Mouse (Mus musculus) myocyte (in vitro differentiated cells): ENCODE measurements around the gene Camk2d. TPM values are rescaled to one million over a fixed set of nuclear protein-coding genes. Genes with fewer than 3 reads are reported as not detected.

Experiments
- H3K27me3 ChIP-seq: one replicate; pipeline ENCODE4 v1.6.1; 2011; ENCODE audit not compliant: control insufficient read depth, insufficient read depth, insufficient read length
- H3K36me3 ChIP-seq: one replicate; pipeline ENCODE4 v1.6.1; 2011; ENCODE audit not compliant: control insufficient read depth, insufficient read depth
- H3K4me2 ChIP-seq: one replicate; pipeline ENCODE4 v1.6.1; 2011; ENCODE audit warnings: low read depth, control low read depth
- H3K4me3 ChIP-seq: one replicate; pipeline ENCODE4 v1.5.1; 2011; ENCODE audit warnings: mild to moderate bottlenecking, control low read depth, moderate library complexity
- H3K79me2 ChIP-seq: one replicate; pipeline ENCODE4 v1.6.1; 2011; ENCODE audit not compliant: control insufficient read depth, insufficient read depth
- H3ac ChIP-seq: one replicate; pipeline ENCODE4 v1.6.1; 2011; ENCODE audit not compliant: control insufficient read depth, insufficient read length
- CEBPB ChIP-seq: IDR thresholded peaks from 2 replicates; pipeline ENCODE4 v1.6.1; 2011; ENCODE audit warnings: mild to moderate bottlenecking, moderate library complexity; ENCODE audit not compliant: poor library complexity, insufficient read depth, severe bottlenecking
- E2F4 ChIP-seq: IDR thresholded peaks from one replicate; pipeline ENCODE4 v1.6.1; 2011; ENCODE audit warnings: mild to moderate bottlenecking, control low read depth, moderate library complexity; ENCODE audit not compliant: insufficient read depth
- MAX ChIP-seq: IDR thresholded peaks from one replicate; pipeline ENCODE4 v1.6.1; 2011; ENCODE audit warnings: low read depth, mild to moderate bottlenecking, control low read depth
- MYOD1 ChIP-seq, 3 experiments: IDR thresholded peaks; one replicate each; pipeline ENCODE4 v1.6.1; 2011; ENCODE audit warnings: control low read depth in 2 of 3, low read depth in 2 of 3, mild to moderate bottlenecking in 2 of 3, moderate library complexity in 1 of 3; ENCODE audit not compliant: insufficient read length in 2 of 3, control insufficient read depth in 1 of 3
- MYOG ChIP-seq, 3 experiments: IDR thresholded peaks; one replicate each; pipeline ENCODE4 v1.6.1; 2011; ENCODE audit warnings: control low read depth in 2 of 3, low read depth in 2 of 3, mild to moderate bottlenecking in 2 of 3; ENCODE audit not compliant: insufficient read length in 2 of 3, control insufficient read depth in 1 of 3, insufficient read depth in 1 of 3
- POLR2A ChIP-seq: IDR thresholded peaks from one replicate; pipeline ENCODE4 v1.6.1; 2011; ENCODE audit warnings: low read depth, mild to moderate bottlenecking, control low read depth, moderate library complexity; ENCODE audit not compliant: insufficient read length
- POLR2AphosphoS2 ChIP-seq: IDR thresholded peaks from one replicate; pipeline ENCODE4 v1.6.1; 2011; ENCODE audit warnings: low read depth, control low read depth; ENCODE audit not compliant: insufficient read length
- REST ChIP-seq: IDR thresholded peaks from one replicate; pipeline ENCODE4 v1.6.1; 2011; ENCODE audit warnings: mild to moderate bottlenecking, control low read depth, moderate library complexity; ENCODE audit not compliant: insufficient read depth, insufficient read length
- SRF ChIP-seq: IDR thresholded peaks from one replicate; pipeline ENCODE4 v1.6.1; 2011; ENCODE audit warnings: low read depth; ENCODE audit not compliant: control insufficient read depth, insufficient read length
- TCF12 ChIP-seq: IDR thresholded peaks from one replicate; pipeline ENCODE4 v1.6.1; 2011; ENCODE audit warnings: mild to moderate bottlenecking, control low read depth; ENCODE audit not compliant: poor library complexity, insufficient read depth, severe bottlenecking
- TCF3 ChIP-seq: IDR thresholded peaks from one replicate; pipeline ENCODE4 v1.6.1; 2011; ENCODE audit warnings: low read depth, control low read depth; ENCODE audit not compliant: insufficient read length
- USF1 ChIP-seq: IDR thresholded peaks from one replicate; pipeline ENCODE4 v1.6.1; 2011; ENCODE audit warnings: low read depth, mild to moderate bottlenecking, control low read depth, moderate library complexity
- polyA plus RNA-seq: library from polyadenylated mRNA; unstranded; fragments of >200 nt; fragmentation: generic; extraction: Trizol; gene quantifications from one replicate; pipeline ENCODE4 v1.2.1, GENCODE M21; 2012; ENCODE audit warnings: missing spikeins

Camk2d gene
- polyA plus RNA-seq, 1 experiment, result 22.1 TPM

DNA sequence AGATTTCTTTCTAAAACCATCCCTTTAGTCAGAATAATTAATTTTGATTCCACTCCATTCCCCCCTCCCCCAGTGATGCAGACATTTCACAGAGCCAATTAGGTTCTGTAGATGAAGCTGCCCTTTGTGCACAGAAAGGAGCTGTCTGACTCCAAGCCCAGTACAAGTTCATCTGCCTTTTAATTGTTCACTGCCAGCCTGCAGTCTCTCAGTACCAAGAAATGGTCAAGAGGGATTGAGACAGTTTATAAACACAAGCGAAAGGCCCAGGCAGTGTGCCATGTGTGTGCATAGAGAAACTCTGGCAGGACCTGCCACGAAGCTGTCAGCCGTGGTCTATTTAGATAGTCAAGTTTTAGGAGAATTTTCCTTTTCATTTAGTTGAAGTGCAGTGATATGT is 72.0 kb downstream of the Camk2d start:
- Histone ChIP-seq H3K4me2 (no peak overlapping the region), H3ac (no peak overlapping the region), H3K4me3 (no peak overlapping the region), H3K79me2 (peaks cover 66% of the 10 kb centered on the region), H3K27me3 (no peaks in the 10 kb centered on the region), H3K36me3 (no peaks in the 10 kb centered on the region)
- TF ChIP-seq E2F4 (no peak), TCF12 (no peak), MYOD1 (IDR thresholded peaks at IDR 0.05; ENCODE audit: control insufficient read depth in 1 of 3, insufficient read length in 2 of 3, low read depth in 2 of 3) (no peak)

DNA sequence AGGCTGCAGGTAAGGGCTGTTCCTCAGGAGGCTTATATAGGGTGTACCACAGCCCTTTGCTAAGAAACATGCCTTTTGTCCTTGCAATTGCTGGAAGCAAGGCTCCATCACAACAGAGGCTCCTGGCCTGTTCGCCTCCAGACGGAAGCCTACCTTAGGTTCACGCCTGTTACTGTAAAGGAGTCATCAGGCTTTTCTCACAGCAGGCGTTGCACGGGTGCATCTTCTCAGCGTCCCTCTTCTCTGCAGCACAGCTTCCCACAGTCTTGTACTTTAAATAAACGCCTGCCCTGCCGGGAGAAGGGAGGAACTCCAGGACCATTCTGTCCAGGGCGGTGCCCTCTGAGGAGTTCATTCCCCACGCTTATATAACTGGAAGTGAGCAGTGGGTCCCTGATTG is 72.6 kb downstream of the Camk2d start:
- Histone ChIP-seq H3ac (no peak overlapping the region), H3K4me2 (no peak overlapping the region), H3K79me2 (peaks cover 66% of the 10 kb centered on the region), H3K4me3 (no peak overlapping the region), H3K27me3 (no peaks in the 10 kb centered on the region), H3K36me3 (no peaks in the 10 kb centered on the region)
- TF ChIP-seq E2F4 (no peak), TCF3 (no peak), POLR2A (no peak), MYOG (IDR thresholded peaks at IDR 0.05; ENCODE audit: control insufficient read depth in 1 of 3, insufficient read depth in 1 of 3, insufficient read length in 2 of 3, low read depth in 2 of 3) (no peak), USF1 (no peak), TCF12 (no peak), REST (no peak), MAX (no peak), SRF (no peak), POLR2AphosphoS2 (no peak), CEBPB (no peak), MYOD1 (IDR thresholded peaks at IDR 0.05; ENCODE audit: control insufficient read depth in 1 of 3, insufficient read length in 2 of 3, low read depth in 2 of 3) (no peak)

DNA sequence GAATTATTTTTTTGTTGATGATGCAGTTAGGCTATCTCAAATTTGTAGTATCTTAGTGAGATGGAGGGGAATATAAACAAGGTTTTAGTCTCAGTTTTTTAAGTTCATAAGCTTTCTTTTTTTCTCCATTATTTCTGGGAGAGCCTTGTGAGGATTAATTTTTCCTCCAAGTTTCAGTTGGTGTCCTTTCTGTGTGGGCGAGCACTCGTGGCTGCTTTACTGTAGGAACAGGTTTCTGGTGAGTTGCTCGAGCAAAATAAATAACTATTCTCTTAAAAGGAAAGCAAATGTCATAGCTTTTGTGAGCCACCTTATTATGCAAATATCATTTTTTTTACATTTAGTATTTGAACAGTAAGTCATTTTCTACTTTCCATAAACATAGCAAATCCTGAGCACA is 74.3 kb downstream of the Camk2d start:
- H3K4me2 ChIP-seq, result no peak overlapping the region
- no peak overlapping the region for H3ac ChIP-seq
- TF ChIP-seq CEBPB (no peak), SRF (no peak), REST (no peak), MYOG (IDR thresholded peaks at IDR 0.05; ENCODE audit: control insufficient read depth in 1 of 3, insufficient read depth in 1 of 3, insufficient read length in 2 of 3, low read depth in 2 of 3) (no peak), MYOD1 (IDR thresholded peaks at IDR 0.05; ENCODE audit: control insufficient read depth in 1 of 3, insufficient read length in 2 of 3, low read depth in 2 of 3) (no peak), E2F4 (no peak), POLR2AphosphoS2 (no peak)
- peaks cover 50% of the 10 kb centered on the region for H3K79me2 ChIP-seq
- H3K36me3 ChIP-seq, result no peaks in the 10 kb centered on the region
- no peaks in the 10 kb centered on the region for H3K27me3 ChIP-seq
- no peak overlapping the region for H3K4me3 ChIP-seq

DNA sequence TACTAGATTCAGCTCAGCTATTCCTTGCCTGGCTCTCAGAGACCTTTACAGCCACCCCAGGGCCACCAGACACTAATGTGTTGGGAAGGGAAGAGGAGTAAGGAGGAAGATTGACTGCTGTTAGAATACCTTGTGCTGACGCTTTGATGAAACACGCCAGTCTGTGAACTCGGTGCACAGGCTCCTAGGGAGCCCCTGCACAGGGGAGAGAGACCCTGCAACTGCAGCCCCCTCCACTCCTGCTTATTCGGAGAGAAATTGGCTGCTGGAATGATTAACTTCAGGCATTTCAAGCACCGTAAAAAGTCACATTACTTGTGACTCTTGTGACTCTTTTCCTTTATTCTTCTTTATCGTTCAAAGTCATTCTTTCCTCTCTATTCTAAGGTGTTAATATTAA is 75.2 kb downstream of the Camk2d start:
- no peak overlapping the region for H3K4me2 ChIP-seq
- H3ac ChIP-seq, result no peak overlapping the region
- no peaks in the 10 kb centered on the region for H3K36me3 ChIP-seq
- TF ChIP-seq CEBPB (no peak), SRF (no peak)
- H3K27me3 ChIP-seq, result no peaks in the 10 kb centered on the region
- peaks cover 47% of the 10 kb centered on the region for H3K79me2 ChIP-seq
- H3K4me3 ChIP-seq, result no peak overlapping the region

DNA sequence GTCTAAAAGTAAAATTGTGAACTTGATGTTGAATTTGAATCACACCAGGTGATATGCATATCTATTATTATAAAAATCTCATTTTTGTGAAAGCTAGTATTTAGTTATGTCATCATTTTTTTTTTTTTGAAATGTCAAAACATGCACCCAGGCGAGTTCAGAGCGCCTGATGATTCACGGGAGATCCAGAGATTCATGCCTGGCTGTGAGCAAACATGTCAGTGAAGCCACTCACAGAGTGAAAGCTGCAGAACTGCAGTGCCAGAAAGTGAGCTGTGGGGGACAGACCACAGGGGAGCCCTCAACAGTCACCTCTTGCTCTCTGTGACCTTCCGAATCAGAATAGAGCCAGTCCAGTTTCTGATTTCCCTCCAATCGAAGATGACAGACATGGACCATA is 84.9 kb downstream of the Camk2d start:
- Histone ChIP-seq H3K4me3 (no peak overlapping the region), H3K4me2 (no peak overlapping the region), H3ac (no peak overlapping the region), H3K27me3 (no peaks in the 10 kb centered on the region), H3K36me3 (no peaks in the 10 kb centered on the region), H3K79me2 (peaks cover 16% of the 10 kb centered on the region)
- TF ChIP-seq MYOD1 (IDR thresholded peaks at IDR 0.05; ENCODE audit: control insufficient read depth in 1 of 3, insufficient read length in 2 of 3, low read depth in 2 of 3), result no peak
- TF ChIP-seq USF1, result no peak
- TF ChIP-seq TCF3, result no peak
- TF ChIP-seq REST, result no peak
- TF ChIP-seq POLR2AphosphoS2, result no peak
- TF ChIP-seq SRF, result no peak
- TF ChIP-seq MYOG (IDR thresholded peaks at IDR 0.05; ENCODE audit: control insufficient read depth in 1 of 3, insufficient read depth in 1 of 3, insufficient read length in 2 of 3, low read depth in 2 of 3), result no peak
- TF ChIP-seq E2F4, result no peak
- no peak for TF ChIP-seq MAX
- no peak for TF ChIP-seq CEBPB
- no peak for TF ChIP-seq TCF12
- no peak for TF ChIP-seq POLR2A
